Comparison of ENCODE assay signal across 15 mouse cellular contexts in genomic region chr8:61873994-61874393, GRCm38 (mm10). TPM values are rescaled to one million over a fixed set of nuclear protein-coding genes. Genes with fewer than 3 reads are reported as not detected.
DNase-seq lines count a peak whose midpoint lies in the region; ATAC-seq and TF ChIP-seq lines count a peak whose summit lies in the region.
"Had no signal": no experiment of that assay in that cellular context is flagged by ENCODE, and none has a peak within 500 bp of the region (broad histone marks: within the 10 kb centered on the region; RNA-seq: fewer than 3 reads in every experiment).

No protein-coding gene starts in this region.

- H3K4me2 ChIP-seq in hindbrain, embryonic 11.5 days (replicated peaks; ENCODE audit: low read depth, low read length) = no peak overlapping the region
- H3K4me2 ChIP-seq in hindbrain, postnatal 0 days (ENCODE audit: low read depth, low read length) = no peak overlapping the region
- H3K4me2 ChIP-seq in midbrain, embryonic 15.5 days = no peak overlapping the region
- H3K4me2 ChIP-seq: limb, embryonic 12.5 days had no signal

- H3K36me3 ChIP-seq in hindbrain, embryonic 11.5 days (ENCODE audit: control insufficient read depth, insufficient read depth, low read length) = no peaks in the 10 kb centered on the region
- H3K36me3 ChIP-seq in hindbrain, postnatal 0 days (ENCODE audit: insufficient read depth, low read length) = no peaks in the 10 kb centered on the region
- no peaks in the 10 kb centered on the region for H3K36me3 ChIP-seq in midbrain, embryonic 10.5 days
- no peaks in the 10 kb centered on the region for H3K36me3 ChIP-seq in midbrain, embryonic 15.5 days (replicated peaks)
- H3K36me3 ChIP-seq: limb, embryonic 12.5 days had no signal

- ATAC-seq in hindbrain, embryonic 11.5 days (ENCODE audit: low FRiP score) = no peak
- ATAC-seq in hindbrain, postnatal 0 days = no peak
- no peak for ATAC-seq in midbrain, embryonic 15.5 days (replicated peaks)

- no peak; the same call in 1 of the 2 replicates for TF ChIP-seq CTCF in hindbrain, postnatal 0 days (IDR thresholded peaks at IDR 0.05; ENCODE audit: low read depth)

- peak; percentile 32 for DNase-seq in hindbrain, embryonic 11.5 days (ENCODE audit: low spot score)
- DNase-seq in hindbrain, postnatal 0 days (ENCODE audit: low spot score) = no peak
- peak; percentile 25 for DNase-seq in midbrain, embryonic 10.5 days (ENCODE audit: low spot score)
- DNase-seq in R1 (ENCODE audit: low read depth, low spot score) = peak; percentile 58
- peak; percentile 25 for DNase-seq in retina, embryonic 14.5 days (ENCODE audit: low spot score)
- no peak for DNase-seq in cerebellum, adult 8-10 months
- no peak for DNase-seq in left cerebral cortex, postnatal 4 days
- DNase-seq: adrenal gland, postnatal 25 days; cerebellum, adult 18-20 months; gastrocnemius, postnatal 36 days; kidney, adult 8-10 months had no signal

- no peak overlapping the region for H3K27ac ChIP-seq in hindbrain, embryonic 11.5 days (ENCODE audit: low read depth, low read length)
- no peak overlapping the region for H3K27ac ChIP-seq in hindbrain, postnatal 0 days
- H3K27ac ChIP-seq in midbrain, embryonic 10.5 days (replicated peaks) = no peak overlapping the region
- H3K27ac ChIP-seq in midbrain, embryonic 15.5 days = no peak overlapping the region
- H3K27ac ChIP-seq: limb, embryonic 12.5 days; macrophage had no signal

- H3K27me3 ChIP-seq in hindbrain, embryonic 11.5 days (ENCODE audit: control insufficient read depth, insufficient read depth, low read length) = no peaks in the 10 kb centered on the region
- no peaks in the 10 kb centered on the region for H3K27me3 ChIP-seq in hindbrain, postnatal 0 days (ENCODE audit: insufficient read depth, low read length)
- H3K27me3 ChIP-seq in midbrain, embryonic 10.5 days (ENCODE audit: low read depth, poor library complexity, severe bottlenecking) = no peaks in the 10 kb centered on the region
- H3K27me3 ChIP-seq in midbrain, embryonic 15.5 days (replicated peaks) = no peaks in the 10 kb centered on the region
- H3K27me3 ChIP-seq: limb, embryonic 12.5 days had no signal

- H3K9me3 ChIP-seq in hindbrain, embryonic 11.5 days (ENCODE audit: control insufficient read depth, low read length) = no peaks in the 10 kb centered on the region
- H3K9me3 ChIP-seq in hindbrain, postnatal 0 days (ENCODE audit: low read length) = no peaks in the 10 kb centered on the region
- no peaks in the 10 kb centered on the region for H3K9me3 ChIP-seq in midbrain, embryonic 10.5 days (replicated peaks)
- no peaks in the 10 kb centered on the region for H3K9me3 ChIP-seq in midbrain, embryonic 15.5 days
- H3K9me3 ChIP-seq: limb, embryonic 12.5 days had no signal

- no peaks in the 10 kb centered on the region for H3K4me1 ChIP-seq in hindbrain, embryonic 11.5 days (replicated peaks; ENCODE audit: control insufficient read depth, insufficient read depth, low read length)
- no peaks in the 10 kb centered on the region for H3K4me1 ChIP-seq in hindbrain, postnatal 0 days (ENCODE audit: insufficient read depth, low read length)
- H3K4me1 ChIP-seq in midbrain, embryonic 10.5 days = no peaks in the 10 kb centered on the region
- H3K4me1 ChIP-seq in midbrain, embryonic 15.5 days = no peaks in the 10 kb centered on the region
- H3K4me1 ChIP-seq: limb, embryonic 12.5 days had no signal

- WGBS in hindbrain, embryonic 11.5 days = 57% methylated on average over 9 of the region's 9 CpGs
- WGBS in hindbrain, postnatal 0 days = 54% methylated on average over 9 of the region's 9 CpGs
- 39% methylated on average over 9 of the region's 9 CpGs for WGBS in midbrain, embryonic 10.5 days
- 53% methylated on average over 9 of the region's 9 CpGs for WGBS in midbrain, embryonic 15.5 days

- no peak overlapping the region for H3K9ac ChIP-seq in hindbrain, embryonic 11.5 days (ENCODE audit: low read depth, low read length)
- no peak overlapping the region for H3K9ac ChIP-seq in hindbrain, postnatal 0 days (replicated peaks; ENCODE audit: low read length)
- H3K9ac ChIP-seq in midbrain, embryonic 15.5 days = no peak overlapping the region
- H3K9ac ChIP-seq: limb, embryonic 12.5 days had no signal

- no peak overlapping the region for H3K4me3 ChIP-seq in hindbrain, embryonic 11.5 days (ENCODE audit: low read depth, low read length)
- no peak overlapping the region for H3K4me3 ChIP-seq in hindbrain, postnatal 0 days (ENCODE audit: low read length)
- no peak overlapping the region for H3K4me3 ChIP-seq in midbrain, embryonic 10.5 days
- no peak overlapping the region for H3K4me3 ChIP-seq in midbrain, embryonic 15.5 days
- H3K4me3 ChIP-seq: limb, embryonic 12.5 days had no signal

- intact Hi-C loops in left cerebral cortex, postnatal 4 days (cut with DNase I) = loop anchor here (5.0 kb wide), 1 partner anchor 172 kb away; no protein-coding TSS in a partner anchor

RNA-seq across cellular contexts. Expression of gene Palld, which starts 28.5 kb away (rescaled TPM):
- polyA plus RNA-seq in hindbrain, embryonic 11.5 days (2014; fragmentation: Nextera tagmentation; extraction: Ambion mirVana) = 40.2 and 48.3 TPM in 2 replicates
- total RNA-seq in hindbrain, postnatal 0 days (2014; rRNA removed) = 3.5 and 7.3 TPM in 2 replicates
- 13.7 and 14.0 TPM in 2 replicates for polyA plus RNA-seq in hindbrain, postnatal 0 days (2015; fragmentation: Nextera tagmentation; extraction: Ambion mirVana)
- polyA plus RNA-seq in midbrain, embryonic 10.5 days (2016; fragmentation: Nextera tagmentation; extraction: Ambion mirVana) = 58.2 and 63.9 TPM in 2 replicates
- 17.3 and 20.1 TPM in 2 replicates for polyA plus RNA-seq in midbrain, embryonic 15.5 days (2015; fragmentation: Nextera tagmentation; extraction: Ambion mirVana)
- 1 to 10 TPM; 7.3 to 9.5 TPM for total RNA-seq in left cerebral cortex, postnatal 4 days (2021)

RNA-seq across cellular contexts. Expression of gene Ddx60, which starts 53.9 kb away (rescaled TPM):
- 0.25 and 0.73 TPM in 2 replicates for polyA plus RNA-seq in hindbrain, embryonic 11.5 days (2014; fragmentation: Nextera tagmentation; extraction: Ambion mirVana)
- 0.22 and 0.47 TPM in 2 replicates for total RNA-seq in hindbrain, postnatal 0 days (2014; rRNA removed)
- polyA plus RNA-seq in hindbrain, postnatal 0 days (2015; fragmentation: Nextera tagmentation; extraction: Ambion mirVana) = 0.80 and 1.2 TPM in 2 replicates
- polyA plus RNA-seq in midbrain, embryonic 10.5 days (2016; fragmentation: Nextera tagmentation; extraction: Ambion mirVana) = 0.14 and 0.37 TPM in 2 replicates
- polyA plus RNA-seq in midbrain, embryonic 15.5 days (2015; fragmentation: Nextera tagmentation; extraction: Ambion mirVana) = 0.37 and 0.61 TPM in 2 replicates
- total RNA-seq in left cerebral cortex, postnatal 4 days (2021) = under 1 TPM; 0.72 to 0.81 TPM
- total RNA-seq: MEL had no signal

Comparison
In these comparisons a context has a peak if more than half of its experiments do, and no peak if none do; other contexts are left out.
1. DNase-seq: peak in hindbrain, embryonic 11.5 days (single experiment), midbrain, embryonic 10.5 days (single experiment), R1 (single experiment) and retina, embryonic 14.5 days (single experiment); none in hindbrain, postnatal 0 days (single experiment), cerebellum, adult 8-10 months (single experiment) and left cerebral cortex, postnatal 4 days (single experiment).